Mouse (Mus musculus) T-helper 2 cell (primary cell): ENCODE measurements around the gene Ankmy2.
"Not testable (repeated sequence)": the region's sequence is repeated elsewhere in the genome, so short reads cannot be mapped to it uniquely, and the experiment has no call there.

Source experiments
- in situ Hi-C: fragments of 300-600 bp; cut with MboI, MseI; formaldehyde crosslinking; loops from one replicate; pipeline ENCODE4 v1.15.1; 2025; ENCODE audit warnings: high pct_unique_total_duplicates

Gene Ankmy2

GRCm38 (mm10) chr12:36157638-36158308 lies 859 bp downstream of the Ankmy2 start, which contains the start of gene Bzw2:
Gene Bzw2, minus strand, starts transcription at chr12:36158080.
- in situ Hi-C loops: loop anchor here (5.0 kb wide), 1 partner anchor 120 kb away; no protein-coding TSS in a partner anchor

- in situ Hi-C loops: loop anchor here (5.0 kb wide), 1 partner anchor 208 kb away; no protein-coding TSS in a partner anchor
Observed at GRCm38 (mm10) chr12:36164126-36164791, 7.3 kb downstream of the Ankmy2 start.

- in situ Hi-C loops: no loop called here
Observed at GRCm38 (mm10) chr12:36165299-36165698, 8.4 kb downstream of the Ankmy2 start.

GRCm38 (mm10) chr12:36177227-36177626 lies 20.3 kb downstream of the Ankmy2 start:
- in situ Hi-C loops: no loop called here

- in situ Hi-C loops: no loop called here
Observed at GRCm38 (mm10) chr12:36182570-36182969, 25.7 kb downstream of the Ankmy2 start.

GRCm38 (mm10) chr12:36187081-36187480 lies 30.2 kb downstream of the Ankmy2 start:
- in situ Hi-C loops: no loop called here

- in situ Hi-C loops: no loop called here
Observed at GRCm38 (mm10) chr12:36189610-36190009, 32.7 kb downstream of the Ankmy2 start.

- in situ Hi-C loops: no loop called here
Observed at GRCm38 (mm10) chr12:36190343-36190742, 33.4 kb downstream of the Ankmy2 start.

GRCm38 (mm10) chr12:36194976-36195375 lies 38.1 kb downstream of the Ankmy2 start:
- in situ Hi-C loops: no loop called here

- in situ Hi-C loops: not testable (repeated sequence)
Observed at GRCm38 (mm10) chr12:36205579-36206119, 48.7 kb downstream of the Ankmy2 start.

- in situ Hi-C loops: no loop called here
Observed at GRCm38 (mm10) chr12:36207072-36207799, 50.3 kb downstream of the Ankmy2 start.

- in situ Hi-C loops: no loop called here
Observed at GRCm38 (mm10) chr12:36207800-36208148, 50.9 kb downstream of the Ankmy2 start.

GRCm38 (mm10) chr12:36208456-36208855 lies 51.5 kb downstream of the Ankmy2 start:
- in situ Hi-C loops: no loop called here

GRCm38 (mm10) chr12:36210096-36210495 lies 53.2 kb downstream of the Ankmy2 start:
- in situ Hi-C loops: loop anchor here (10.0 kb wide), 1 partner anchor 455 kb away; no protein-coding TSS in a partner anchor

GRCm38 (mm10) chr12:36214389-36215148 lies 57.7 kb downstream of the Ankmy2 start:
- in situ Hi-C loops: loop anchor here (10.0 kb wide), 1 partner anchor 450 kb away; no protein-coding TSS in a partner anchor

- in situ Hi-C loops: loop anchor here (10.0 kb wide), 1 partner anchor 450 kb away; no protein-coding TSS in a partner anchor
Observed at GRCm38 (mm10) chr12:36215149-36215480, 58.2 kb downstream of the Ankmy2 start.

- in situ Hi-C loops: loop anchor here (10.0 kb wide), 1 partner anchor 449 kb away; no protein-coding TSS in a partner anchor
Observed at GRCm38 (mm10) chr12:36216230-36216629, 59.3 kb downstream of the Ankmy2 start.

GRCm38 (mm10) chr12:36216905-36217304 lies 60.0 kb downstream of the Ankmy2 start:
- in situ Hi-C loops: loop anchor here (10.0 kb wide), 1 partner anchor 448 kb away; no protein-coding TSS in a partner anchor

- in situ Hi-C loops: no loop called here
Observed at GRCm38 (mm10) chr12:36224392-36224791, 67.5 kb downstream of the Ankmy2 start.

GRCm38 (mm10) chr12:36231386-36231785 lies 74.5 kb downstream of the Ankmy2 start:
- in situ Hi-C loops: no loop called here

GRCm38 (mm10) chr12:36241171-36241570 lies 84.3 kb downstream of the Ankmy2 start:
- in situ Hi-C loops: no loop called here
